Mouse (Mus musculus) forebrain, postnatal 0 days (tissue): Measurements from ENCODE around the gene Fbn1. TPM values are rescaled to one million over a fixed set of nuclear protein-coding genes. Genes with fewer than 3 reads are reported as not detected.

Experiments used
- ATAC-seq: fragments of 200-750 bp; cut with Nextera tagmentation; 2 replicates; pipeline ENCODE4 v1.8.0; 2017; ENCODE audit warnings: mild to moderate bottlenecking, moderate library complexity
- DNase-seq: peaks from one replicate; pipeline ENCODE4 v3.0.0-alpha.2; 2015
- H3K27ac ChIP-seq: fragments of 300-500 bp; sonication (generic); 2 replicates; pipeline ENCODE4 v1.5.1; 2014; ENCODE audit warnings: low read depth, mild to moderate bottlenecking, antibody characterized with exemption, low read length, moderate library complexity, mixed read lengths
- H3K27me3 ChIP-seq: fragments of 300-500 bp; sonication (generic); 2 replicates; pipeline ENCODE4 v1.6.1; 2014; ENCODE audit warnings: mild to moderate bottlenecking, low read length, mixed read lengths; ENCODE audit not compliant: insufficient read depth
- H3K36me3 ChIP-seq: fragments of 300-500 bp; sonication (generic); 2 replicates; pipeline ENCODE4 v1.6.1; 2014; ENCODE audit warnings: mild to moderate bottlenecking, moderate library complexity; ENCODE audit not compliant: insufficient read depth
- H3K4me1 ChIP-seq: fragments of 300-500 bp; sonication (generic); 2 replicates; pipeline ENCODE4 v1.6.1; 2014; ENCODE audit warnings: antibody characterized with exemption; ENCODE audit not compliant: insufficient read depth
- H3K4me2 ChIP-seq: fragments of 300-500 bp; sonication (generic); 2 replicates; pipeline ENCODE4 v1.6.1; 2014; ENCODE audit warnings: low read depth, mild to moderate bottlenecking, moderate library complexity
- H3K4me3 ChIP-seq: fragments of 300-500 bp; sonication (generic); 2 replicates; pipeline ENCODE4 v1.5.1; 2014; ENCODE audit warnings: low read depth, low read length, mixed read lengths
- H3K9ac ChIP-seq: fragments of 300-500 bp; sonication (generic); 2 replicates; pipeline ENCODE4 v1.6.1; 2014; ENCODE audit warnings: mild to moderate bottlenecking
- H3K9me3 ChIP-seq: fragments of 300-500 bp; sonication (generic); 2 replicates; pipeline ENCODE4 v1.6.1; 2016; ENCODE audit warnings: low read length
- CTCF ChIP-seq: sonication (generic); IDR thresholded peaks from 2 replicates; pipeline ENCODE4 v1.5.1; 2016; ENCODE audit warnings: antibody characterized with exemption, control low read depth, low read depth
- WGBS: fragments of 180-500 bp; shearing (Covaris S2); extraction: QIAGEN DNeasy Blood & Tissue Kit; methylation state at CpG from one replicate; pipeline ENCODE4 v1.1.7; 2014; 5-methylcytosine and 5-hydroxymethylcytosine counted together
- polyA plus RNA-seq: library from polyadenylated mRNA; unstranded; fragments of >200 nt; fragmentation: Nextera tagmentation; extraction: Ambion mirVana; gene quantifications from 2 replicates; pipeline ENCODE4 v1.2.1, GENCODE M21; 2015
- total RNA-seq: library from RNA; depleted of rRNA; stranded (reverse); fragments of >200 nt; gene quantifications from 2 replicates; pipeline ENCODE4 v1.2.3, GENCODE M21; 2014; rRNA removed

Gene Fbn1
- total RNA-seq, result 10.7 and 16.7 TPM in 2 replicates
- 1.1 and 1.7 TPM in 2 replicates for polyA plus RNA-seq

DNA sequence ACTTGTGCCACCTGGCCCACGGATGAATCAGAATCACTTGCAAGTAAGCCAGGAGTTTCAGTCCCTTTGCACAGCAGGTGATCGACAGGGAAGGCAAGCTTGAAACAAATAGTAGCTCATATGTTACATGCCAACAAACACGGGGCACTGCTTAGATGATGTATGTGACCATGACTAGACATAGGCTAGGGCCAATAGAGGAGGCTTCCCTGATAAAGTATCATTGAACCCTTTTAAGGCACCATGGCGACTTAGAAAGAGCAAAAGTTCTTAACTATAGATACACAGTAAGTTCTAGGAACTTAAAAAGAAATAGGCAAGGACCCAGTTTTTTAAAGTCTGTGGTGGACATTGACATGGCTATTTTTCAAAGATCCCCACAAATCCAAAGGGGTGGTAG lies at the start of gene Fbn1:
Fbn1 (minus strand) TSS at position 101 of the 400 bp plus-strand sequence.
- Histone ChIP-seq H3K27ac (peak within 1 kb of the TSS; percentile 77), H3K4me1 (peaks cover 13% of the 10 kb centered on the region; the same call in 1 of the 2 replicates), H3K9ac (peak within 1 kb of the TSS; percentile 63), H3K4me3 (peak within 1 kb of the TSS; percentile 58), H3K36me3 (no peaks in the 10 kb centered on the region), H3K27me3 (no peaks in the 10 kb centered on the region), H3K4me2 (peak within 1 kb of the TSS; percentile 79), H3K9me3 (no peaks in the 10 kb centered on the region)
- TF ChIP-seq CTCF, result no peak
- no peak for ATAC-seq
- WGBS, result 81% methylated on average over 4 of the region's 4 CpGs
- no peak for DNase-seq

DNA sequence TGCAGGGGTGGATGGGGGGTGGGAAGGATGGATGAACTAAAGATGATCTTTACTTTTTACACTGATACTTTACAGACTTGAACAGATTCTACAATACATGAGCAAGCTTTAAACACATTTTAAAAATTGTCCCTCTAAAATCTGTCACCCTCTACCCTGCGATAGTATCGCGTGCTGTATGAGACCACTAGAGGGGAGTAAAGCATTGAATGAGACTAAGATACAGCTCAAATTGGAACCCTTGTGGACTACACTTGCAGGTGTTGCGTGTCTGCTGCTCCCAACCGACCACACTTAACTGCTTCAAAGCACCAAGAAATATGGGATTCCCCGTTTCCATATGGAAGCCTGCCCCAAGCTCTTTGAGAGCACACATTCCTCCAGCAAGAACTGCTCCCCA lies 48.0 kb upstream of the Fbn1 start:
- DNase-seq (no peak), ATAC-seq (no peak)
- Histone ChIP-seq H3K4me3 (no peak overlapping the region), H3K4me1 (no peaks in the 10 kb centered on the region), H3K9me3 (0 out of 2 replicates have a peak, but pooled peaks cover 6% of the 10 kb centered on the region), H3K36me3 (no peaks in the 10 kb centered on the region), H3K9ac (no peak overlapping the region), H3K27ac (no peak overlapping the region), H3K27me3 (no peaks in the 10 kb centered on the region), H3K4me2 (no peak overlapping the region)
- peak; percentile 32; the same call in 1 of the 2 replicates for TF ChIP-seq CTCF
- 79% methylated on average over 6 of the region's 6 CpGs for WGBS

GRCm38 (mm10) chr2:125548806-125549578 lies 41.2 kb upstream of the Fbn1 start:
- 61% methylated on average over 1 of the region's 1 CpGs for WGBS
- H3K9me3 ChIP-seq, result no peaks in the 10 kb centered on the region
- no peak overlapping the region for H3K27ac ChIP-seq
- no peaks in the 10 kb centered on the region for H3K27me3 ChIP-seq
- H3K4me3 ChIP-seq, result no peak overlapping the region
- no peak overlapping the region for H3K9ac ChIP-seq
- ATAC-seq (no peak), DNase-seq (no peak)
- no peaks in the 10 kb centered on the region for H3K36me3 ChIP-seq
- H3K4me1 ChIP-seq, result no peaks in the 10 kb centered on the region
- H3K4me2 ChIP-seq, result no peak overlapping the region
- TF ChIP-seq CTCF, result no peak

DNA sequence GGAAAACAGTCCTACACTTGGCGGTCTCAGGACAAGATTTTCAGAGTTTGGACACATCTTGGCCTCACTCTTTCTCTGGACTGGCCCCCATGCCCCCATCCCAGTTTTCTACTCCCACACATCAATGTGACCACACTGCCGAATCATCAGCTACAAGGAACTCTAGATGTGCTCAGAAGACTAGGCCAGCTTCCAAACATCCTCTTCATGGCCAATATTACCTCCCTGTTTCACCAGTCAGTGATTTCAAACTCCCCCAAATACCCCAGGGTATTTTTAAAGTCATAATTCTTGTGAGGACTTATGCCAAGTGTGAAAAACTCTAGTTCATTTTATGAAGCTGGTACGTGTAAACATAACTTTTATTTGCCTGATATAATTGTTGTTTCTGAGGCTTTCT lies 37.2 kb upstream of the Fbn1 start:
- Histone ChIP-seq H3K27ac (no peak overlapping the region), H3K36me3 (no peaks in the 10 kb centered on the region), H3K4me1 (no peaks in the 10 kb centered on the region), H3K9me3 (no peaks in the 10 kb centered on the region), H3K27me3 (no peaks in the 10 kb centered on the region), H3K9ac (no peak overlapping the region), H3K4me2 (no peak overlapping the region), H3K4me3 (no peak overlapping the region)
- TF ChIP-seq CTCF, result no peak
- ATAC-seq (no peak), DNase-seq (no peak)
- 93% methylated on average over 3 of the region's 3 CpGs for WGBS

- Histone ChIP-seq H3K4me1 (no peaks in the 10 kb centered on the region), H3K4me3 (no peak overlapping the region), H3K27me3 (no peaks in the 10 kb centered on the region), H3K9me3 (no peaks in the 10 kb centered on the region), H3K4me2 (no peak overlapping the region), H3K27ac (no peak overlapping the region), H3K9ac (no peak overlapping the region), H3K36me3 (no peaks in the 10 kb centered on the region)
- ATAC-seq (no peak), DNase-seq (no peak)
- no peak for TF ChIP-seq CTCF
- 69% methylated on average over 1 of the region's 1 CpGs for WGBS
Observed at GRCm38 (mm10) chr2:125543646-125544045, 35.9 kb upstream of the Fbn1 start.

- 79% methylated on average over 7 of the region's 7 CpGs for WGBS
- no peaks in the 10 kb centered on the region for H3K4me1 ChIP-seq
- no peak overlapping the region for H3K4me3 ChIP-seq
- H3K4me2 ChIP-seq, result no peak overlapping the region
- H3K9me3 ChIP-seq, result no peaks in the 10 kb centered on the region
- DNase-seq, result no peak
- H3K27ac ChIP-seq, result no peak overlapping the region
- no peak for ATAC-seq
- no peak for TF ChIP-seq CTCF
- H3K9ac ChIP-seq, result no peak overlapping the region
- no peaks in the 10 kb centered on the region for H3K27me3 ChIP-seq
- H3K36me3 ChIP-seq, result no peaks in the 10 kb centered on the region
Observed at GRCm38 (mm10) chr2:125541451-125541850, 33.7 kb upstream of the Fbn1 start.

- H3K36me3 ChIP-seq, result no peaks in the 10 kb centered on the region
- H3K4me2 ChIP-seq, result no peak overlapping the region
- H3K9ac ChIP-seq, result no peak overlapping the region
- no peaks in the 10 kb centered on the region for H3K27me3 ChIP-seq
- H3K27ac ChIP-seq, result no peak overlapping the region
- ATAC-seq (no peak), DNase-seq (no peak)
- no peaks in the 10 kb centered on the region for H3K9me3 ChIP-seq
- TF ChIP-seq CTCF, result no peak
- no peaks in the 10 kb centered on the region for H3K4me1 ChIP-seq
- WGBS, result 90% methylated on average over 7 of the region's 7 CpGs
- no peak overlapping the region for H3K4me3 ChIP-seq
Observed at GRCm38 (mm10) chr2:125540579-125540978, 32.8 kb upstream of the Fbn1 start.
